Mouse (Mus musculus) ES-Bruce4 (cell line): ENCODE data around the gene Styx. TPM values are rescaled to one million over a fixed set of nuclear protein-coding genes. Genes with fewer than 3 reads are reported as not detected.

Experiments used
- H3K27ac ChIP-seq: 2 replicates; pipeline ENCODE4 v1.5.1; 2012; ENCODE audit warnings: low read length, inconsistent platforms; ENCODE audit not compliant: insufficient read depth
- H3K27me3 ChIP-seq: 2 replicates; pipeline ENCODE4 v1.6.1; 2012; ENCODE audit warnings: mild to moderate bottlenecking, low read length, inconsistent platforms; ENCODE audit not compliant: control insufficient read depth, poor library complexity, insufficient read depth, severe bottlenecking
- H3K36me3 ChIP-seq: 2 replicates; pipeline ENCODE4 v1.6.1; 2012; ENCODE audit warnings: inconsistent platforms, mild to moderate bottlenecking, low read length, moderate library complexity; ENCODE audit not compliant: control insufficient read depth, poor library complexity, insufficient read depth, severe bottlenecking
- H3K4me1 ChIP-seq: one replicate; pipeline ENCODE4 v1.8.1; 2011; ENCODE audit warnings: low read length; ENCODE audit not compliant: control insufficient read depth, insufficient read depth
- H3K4me3 ChIP-seq: 2 replicates; pipeline ENCODE4 v1.5.1; 2011; ENCODE audit warnings: low read depth, mild to moderate bottlenecking, low read length
- H3K9ac ChIP-seq: 2 replicates; pipeline ENCODE4 v1.6.1; 2012; ENCODE audit warnings: low read depth, mild to moderate bottlenecking, inconsistent platforms; ENCODE audit not compliant: poor library complexity, severe bottlenecking
- H3K9me3 ChIP-seq: replicated peaks from 2 replicates; pipeline ENCODE4 v1.6.1; 2012; ENCODE audit warnings: mild to moderate bottlenecking, low read length, inconsistent platforms; ENCODE audit not compliant: control insufficient read depth, poor library complexity, insufficient read depth, severe bottlenecking
- CTCF ChIP-seq: IDR thresholded peaks from one replicate; pipeline ENCODE4 v1.8.1; 2011; ENCODE audit warnings: low read depth, low read length
- EP300 ChIP-seq: IDR thresholded peaks from 2 replicates; pipeline ENCODE4 v1.6.1; 2011; ENCODE audit warnings: low read depth, low read length; ENCODE audit not compliant: insufficient read depth
- POLR2A ChIP-seq: IDR thresholded peaks from one replicate; pipeline ENCODE4 v1.8.1; 2011; ENCODE audit warnings: low read length; ENCODE audit not compliant: insufficient read depth
- polyA plus RNA-seq: library from polyadenylated mRNA; stranded (reverse); fragments of >200 nt; gene quantifications from 2 replicates; pipeline ENCODE4 v1.2.4, GENCODE M21; 2011; ENCODE audit warnings: low read depth; ENCODE audit not compliant: missing spikeins, insufficient read depth, insufficient read length

Styx gene
- polyA plus RNA-seq, 1 experiment: 36.7 TPM

DNA sequence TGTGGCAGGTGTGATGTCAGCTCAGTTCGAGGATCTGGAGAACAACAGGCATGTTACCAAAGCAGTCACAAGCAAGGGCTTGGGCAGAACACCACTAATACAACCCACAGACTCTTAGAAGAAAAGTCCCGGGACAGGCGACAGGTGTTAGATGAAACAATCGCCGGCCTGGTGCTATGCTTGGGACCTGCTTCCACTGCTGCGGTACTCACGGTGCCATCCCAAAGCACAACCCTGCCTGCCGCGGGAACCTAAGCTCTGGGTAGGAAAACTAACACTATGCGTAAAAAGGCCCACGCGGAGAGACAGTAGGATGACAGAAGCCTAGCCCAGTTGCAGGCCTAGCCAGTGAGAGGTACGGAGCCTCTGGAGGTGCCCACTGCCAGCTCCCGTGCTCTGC lies 40.8 kb upstream of the Styx start:
- TF ChIP-seq EP300 (no peak), CTCF (no peak), POLR2A (no peak)
- no peaks in the 10 kb centered on the region for H3K27me3 ChIP-seq
- H3K9ac ChIP-seq: no peak overlapping the region

DNA sequence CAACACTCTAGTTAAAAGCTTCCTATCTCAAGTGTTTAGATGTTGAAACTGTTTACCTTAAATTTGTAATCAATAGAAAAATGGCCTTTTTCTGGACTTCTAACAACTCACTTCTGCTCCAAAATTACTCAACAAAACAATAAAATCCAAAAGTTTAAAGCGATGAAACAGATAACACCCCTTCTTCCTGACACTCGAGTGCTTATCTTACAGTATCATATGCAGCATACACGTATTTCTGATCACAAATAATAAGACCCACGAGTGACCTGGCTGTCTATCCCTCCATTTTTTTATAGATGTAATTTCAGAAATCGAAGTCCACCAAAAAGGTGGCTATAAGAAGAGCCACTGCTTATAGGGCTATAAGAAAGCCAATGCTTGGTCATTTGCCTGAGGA lies 34.0 kb upstream of the Styx start:
- Histone ChIP-seq H3K27me3 (no peaks in the 10 kb centered on the region), H3K4me1 (peaks cover 3% of the 10 kb centered on the region), H3K27ac (no peak overlapping the region), H3K4me3 (peak overlapping the region; percentile 86), H3K9me3 (no peaks in the 10 kb centered on the region), H3K36me3 (no peaks in the 10 kb centered on the region), H3K9ac (no peak overlapping the region)
- TF ChIP-seq CTCF: no peak
- no peak for TF ChIP-seq EP300
- TF ChIP-seq POLR2A: no peak

More for the DNA sequence above, 40.8 kb upstream of the Styx start:
- H3K36me3 ChIP-seq: 0 out of 2 replicates have a peak, but pooled peaks cover under 1% of the 10 kb centered on the region
- H3K9me3 ChIP-seq: no peaks in the 10 kb centered on the region
- H3K4me1 ChIP-seq: no peaks in the 10 kb centered on the region
- H3K27ac ChIP-seq: no peak overlapping the region
- H3K4me3 ChIP-seq: no peak overlapping the region

DNA sequence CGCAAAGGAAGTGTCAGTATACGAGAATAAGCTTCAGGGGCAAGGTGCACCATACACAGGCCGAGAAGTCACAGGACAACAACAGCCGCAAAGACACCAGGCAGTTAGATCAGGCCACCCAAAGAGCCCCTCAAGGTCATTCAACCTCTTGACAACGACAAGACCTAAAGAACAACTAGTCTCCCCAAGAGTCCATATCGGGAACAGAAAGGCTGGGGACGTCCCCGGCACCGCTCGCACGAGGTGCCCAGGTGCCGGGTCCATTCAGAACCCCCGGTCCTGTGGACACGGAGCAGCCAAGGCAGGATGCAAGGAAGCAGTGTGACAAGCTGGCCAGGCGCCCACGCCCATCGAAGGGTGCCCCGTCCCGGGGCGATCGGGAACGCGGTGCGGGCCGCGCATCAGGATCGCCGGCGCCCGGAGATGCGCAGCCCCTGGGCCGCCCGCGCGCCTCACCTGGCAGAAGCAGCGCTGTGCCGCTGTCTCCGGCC lies 32.9 kb upstream of the Styx start:
- Histone ChIP-seq H3K4me3 (peak overlapping the region; percentile 86), H3K9me3 (no peaks in the 10 kb centered on the region), H3K27me3 (no peaks in the 10 kb centered on the region), H3K36me3 (no peaks in the 10 kb centered on the region), H3K9ac (peak overlapping the region; percentile 90), H3K4me1 (peaks cover 3% of the 10 kb centered on the region), H3K27ac (no peak overlapping the region)
- no peak for TF ChIP-seq CTCF
- no peak for TF ChIP-seq POLR2A
- TF ChIP-seq EP300: no peak

DNA sequence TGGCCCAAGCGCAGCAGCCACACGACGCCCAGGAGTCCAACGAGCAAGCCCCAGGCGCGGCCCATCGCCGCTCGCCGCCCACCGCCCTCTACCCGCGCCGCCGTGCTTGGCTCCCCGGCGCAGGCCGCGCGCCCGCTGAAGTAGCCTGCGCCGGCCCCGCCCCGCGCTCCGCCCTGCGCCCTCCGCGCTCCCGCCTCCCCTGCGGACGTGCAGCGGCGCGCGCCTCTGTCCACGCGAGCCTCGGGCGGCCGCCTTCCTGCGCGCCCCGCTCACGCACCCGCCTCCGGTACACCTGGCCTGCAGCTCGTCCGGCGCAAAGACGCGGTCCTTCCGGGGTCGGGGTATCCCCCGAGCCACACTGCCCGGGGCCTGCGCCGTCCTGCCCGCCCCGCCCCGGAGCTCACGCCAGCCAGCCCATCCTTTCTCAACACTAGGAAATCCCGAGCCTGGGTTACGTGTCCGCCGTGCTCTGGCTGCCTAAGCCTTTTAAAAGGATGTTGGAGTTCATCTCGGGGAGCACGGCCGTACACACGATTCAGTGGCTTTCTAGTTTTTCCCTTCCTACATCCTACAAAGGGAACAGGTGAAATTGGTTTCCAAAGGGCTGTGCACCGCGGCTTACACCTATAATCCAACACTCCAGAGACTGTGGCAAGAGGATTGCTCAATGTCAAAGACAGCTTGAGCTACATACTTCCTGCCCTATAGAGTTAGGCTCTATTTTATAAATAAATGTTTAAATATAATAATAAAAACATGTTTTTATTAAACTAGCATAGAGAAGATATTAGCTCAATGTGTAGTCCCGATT lies 32.3 kb upstream of the Styx start, which contains the start of gene Ero1l:
Gene Ero1l (minus strand): TSS at position 346 of the 811 bp plus-strand sequence.
- H3K4me3 ChIP-seq: peak within 1 kb of the TSS; percentile 86
- peak within 1 kb of the TSS; percentile 47 for H3K27ac ChIP-seq
- TF ChIP-seq CTCF (no peak), POLR2A (peak; percentile 38)
- H3K36me3 ChIP-seq: no peaks in the 10 kb centered on the region
- no peaks in the 10 kb centered on the region for H3K27me3 ChIP-seq
- peaks cover 3% of the 10 kb centered on the region for H3K4me1 ChIP-seq
- H3K9ac ChIP-seq: peak within 1 kb of the TSS; percentile 90
- no peaks in the 10 kb centered on the region for H3K9me3 ChIP-seq

DNA sequence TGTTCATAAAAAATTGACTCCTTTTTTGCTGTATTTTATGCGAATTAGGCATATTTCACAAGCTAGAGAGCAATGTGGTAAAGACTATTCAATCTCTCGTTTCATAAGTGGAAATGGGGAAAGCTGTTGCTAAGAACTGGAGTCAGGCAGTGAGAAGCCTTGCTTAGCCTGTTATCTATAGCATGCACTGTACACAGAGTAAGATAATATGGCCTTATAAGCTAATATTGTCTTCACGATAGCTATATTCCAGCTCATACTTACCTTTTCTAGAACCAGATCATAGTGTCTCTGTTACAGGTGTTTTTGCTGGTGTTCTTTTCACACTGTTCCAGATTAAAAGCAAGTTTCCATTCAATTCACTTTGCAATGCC lies 31.7 kb upstream of the Styx start:
- Histone ChIP-seq H3K36me3 (no peaks in the 10 kb centered on the region), H3K4me1 (peaks cover 3% of the 10 kb centered on the region), H3K9ac (no peak overlapping the region; the same call in 1 of the 2 replicates), H3K4me3 (no peak overlapping the region), H3K27me3 (no peaks in the 10 kb centered on the region), H3K9me3 (no peaks in the 10 kb centered on the region), H3K27ac (no peak overlapping the region)
- no peak for TF ChIP-seq CTCF
- no peak for TF ChIP-seq EP300
- no peak for TF ChIP-seq POLR2A

DNA sequence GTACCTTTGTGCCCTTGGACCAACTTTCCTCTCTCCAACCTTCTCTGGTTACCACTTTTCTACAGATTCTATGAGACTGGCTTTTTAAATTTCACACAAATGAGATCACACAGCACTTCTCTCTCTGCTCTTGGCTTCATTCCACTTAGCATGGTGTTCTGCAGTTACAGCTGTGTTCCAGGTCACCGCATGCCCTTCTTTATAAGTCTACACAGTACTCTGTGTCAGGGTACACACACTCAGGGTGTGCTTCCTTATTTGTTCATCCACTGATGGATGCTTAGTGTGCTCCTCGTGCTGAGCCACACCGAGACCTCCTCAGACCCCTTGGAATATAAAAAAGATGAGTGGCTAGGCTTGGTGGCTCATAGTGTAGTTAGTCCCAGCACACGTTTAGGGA lies 30.8 kb upstream of the Styx start:
- TF ChIP-seq CTCF: no peak
- no peak for TF ChIP-seq EP300
- no peak for TF ChIP-seq POLR2A
- Histone ChIP-seq H3K9me3 (no peaks in the 10 kb centered on the region), H3K4me1 (peaks cover 3% of the 10 kb centered on the region), H3K4me3 (no peak overlapping the region), H3K27ac (no peak overlapping the region), H3K27me3 (no peaks in the 10 kb centered on the region), H3K9ac (no peak overlapping the region), H3K36me3 (no peaks in the 10 kb centered on the region)
